Mouse (Mus musculus) E14TG2a.4 (cell line): ENCODE results near the gene Fars2.

Source experiments
- CTCF ChIP-seq: conservative IDR thresholded peaks from 2 replicates; pipeline ENCODE4 v1.5.1; 2014; ENCODE audit warnings: low read length
- POU5F1 ChIP-seq: IDR thresholded peaks from 2 replicates; pipeline ENCODE4 v1.6.1; 2014; ENCODE audit warnings: low read length, borderline replicate concordance

DNA sequence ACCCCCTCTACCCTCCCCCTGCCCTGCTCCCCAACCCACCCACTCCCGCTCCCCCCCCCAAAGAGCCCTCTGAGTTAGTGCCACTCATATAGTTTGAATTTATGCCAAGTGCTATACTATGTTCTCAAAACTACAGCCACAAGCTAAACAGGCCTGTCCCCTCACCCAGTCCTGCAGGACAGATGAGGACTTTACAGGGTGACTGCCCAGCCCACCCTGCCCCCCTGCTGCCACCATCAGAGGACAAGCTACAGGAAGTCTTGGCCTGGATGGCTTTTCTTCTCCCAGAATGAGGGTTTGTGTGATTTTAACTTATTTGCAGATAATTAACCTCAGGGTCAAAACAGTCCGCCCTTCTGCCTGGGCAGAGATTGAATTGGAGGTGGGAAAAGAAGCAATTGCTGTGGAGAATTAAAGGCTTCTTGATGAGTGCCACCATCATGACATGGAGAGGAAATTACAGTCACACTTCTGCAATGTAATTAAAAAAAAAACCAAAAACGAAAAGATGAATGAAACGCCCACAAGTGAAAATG, 383.2 kb downstream of the Fars2 start:
- TF ChIP-seq CTCF, result no peak
- TF ChIP-seq POU5F1, result no peak
